Mouse (Mus musculus): Measurements from ENCODE around the gene Sync. TPM values are rescaled to one million over a fixed set of nuclear protein-coding genes. Genes with fewer than 3 reads are reported as not detected.

The Sync gene
- polyA plus RNA-seq, 1 experiment from 2014 or later: 1.7 TPM

- no peaks in the 10 kb centered on the region for H3K9me3 ChIP-seq (ENCODE audit: control insufficient read depth, low read depth, low read length)
- 0 out of 2 replicates have a peak, but pooled peaks cover 3% of the 10 kb centered on the region for H3K4me1 ChIP-seq (ENCODE audit: control insufficient read depth, insufficient read depth, low read length)
- no peak overlapping the region for H3K9ac ChIP-seq (replicated peaks; ENCODE audit: low read depth, low read length)
- H3K4me3 ChIP-seq (ENCODE audit: low read depth, low read length): no peak overlapping the region
- no peak for ATAC-seq (ENCODE audit: insufficient number of reproducible peaks, insufficient read depth, low FRiP score, low read depth)
- no peaks in the 10 kb centered on the region for H3K27me3 ChIP-seq (ENCODE audit: control insufficient read depth, insufficient read depth, low read length)
- peaks cover 66% of the 10 kb centered on the region for H3K36me3 ChIP-seq (ENCODE audit: control insufficient read depth, insufficient read depth, low read length)
- no peak overlapping the region for H3K4me2 ChIP-seq (replicated peaks; ENCODE audit: low read depth, low read length)
- WGBS: 74% methylated on average over 1 of the region's 1 CpGs
- no peak overlapping the region for H3K27ac ChIP-seq (ENCODE audit: low read length)
These were observed 37.3 kb downstream of the Sync start for GRCm38 (mm10) chr4:129324756-129325155.

- H3K4me2 ChIP-seq (replicated peaks; ENCODE audit: low read depth, low read length): no peak overlapping the region
- no peak overlapping the region for H3K27ac ChIP-seq (ENCODE audit: low read length)
- H3K36me3 ChIP-seq (ENCODE audit: control insufficient read depth, insufficient read depth, low read length): peaks cover 61% of the 10 kb centered on the region
- H3K9me3 ChIP-seq (ENCODE audit: control insufficient read depth, low read depth, low read length): no peaks in the 10 kb centered on the region
- no peak overlapping the region for H3K9ac ChIP-seq (replicated peaks; ENCODE audit: low read depth, low read length)
- 0 out of 2 replicates have a peak, but pooled peaks cover 3% of the 10 kb centered on the region for H3K4me1 ChIP-seq (ENCODE audit: control insufficient read depth, insufficient read depth, low read length)
- 47% methylated on average over 1 of the region's 1 CpGs for WGBS
- H3K4me3 ChIP-seq (ENCODE audit: low read depth, low read length): no peak overlapping the region
- no peak for ATAC-seq (ENCODE audit: insufficient number of reproducible peaks, insufficient read depth, low FRiP score, low read depth)
- no peaks in the 10 kb centered on the region for H3K27me3 ChIP-seq (ENCODE audit: control insufficient read depth, insufficient read depth, low read length)
These were observed 38.8 kb downstream of the Sync start for GRCm38 (mm10) chr4:129326191-129326590.

GRCm38 (mm10) chr4:129332846-129333245 is 45.4 kb downstream of the Sync start:
- H3K36me3 ChIP-seq (ENCODE audit: control insufficient read depth, insufficient read depth, low read length): peaks cover 35% of the 10 kb centered on the region
- H3K4me1 ChIP-seq (ENCODE audit: control insufficient read depth, insufficient read depth, low read length): peaks cover 14% of the 10 kb centered on the region
- no peak overlapping the region for H3K27ac ChIP-seq (ENCODE audit: low read length)
- no peak overlapping the region for H3K9ac ChIP-seq (replicated peaks; ENCODE audit: low read depth, low read length)
- peak overlapping the region; percentile 96; the same call in 1 of the 2 replicates for H3K4me3 ChIP-seq (ENCODE audit: low read depth, low read length)
- peak overlapping the region; percentile 60 for H3K4me2 ChIP-seq (replicated peaks; ENCODE audit: low read depth, low read length)
- H3K9me3 ChIP-seq (ENCODE audit: control insufficient read depth, low read depth, low read length): no peaks in the 10 kb centered on the region
- no peak for ATAC-seq (ENCODE audit: insufficient number of reproducible peaks, insufficient read depth, low FRiP score, low read depth)
- 32% methylated on average over 1 of the region's 1 CpGs for WGBS
- no peaks in the 10 kb centered on the region for H3K27me3 ChIP-seq (ENCODE audit: control insufficient read depth, insufficient read depth, low read length)

- ATAC-seq (ENCODE audit: insufficient number of reproducible peaks, insufficient read depth, low FRiP score, low read depth): no peak
- Histone ChIP-seq H3K27ac (ENCODE audit: low read length) (peak overlapping the region; percentile 98), H3K9me3 (ENCODE audit: control insufficient read depth, low read depth, low read length) (no peaks in the 10 kb centered on the region), H3K9ac (replicated peaks; ENCODE audit: low read depth, low read length) (peak overlapping the region; percentile 87), H3K36me3 (ENCODE audit: control insufficient read depth, insufficient read depth, low read length) (peaks cover 22% of the 10 kb centered on the region; the same call in 1 of the 2 replicates), H3K4me3 (ENCODE audit: low read depth, low read length) (peak overlapping the region; percentile 96), H3K4me1 (ENCODE audit: control insufficient read depth, insufficient read depth, low read length) (peaks cover 14% of the 10 kb centered on the region), H3K27me3 (ENCODE audit: control insufficient read depth, insufficient read depth, low read length) (no peaks in the 10 kb centered on the region), H3K4me2 (replicated peaks; ENCODE audit: low read depth, low read length) (peak overlapping the region; percentile 60)
- WGBS: 0% methylated on average over 62 of the region's 62 CpGs
These were observed 47.3 kb downstream of the Sync start for GRCm38 (mm10) chr4:129334677-129335215.

GRCm38 (mm10) chr4:129335216-129336074 is 48.0 kb downstream of the Sync start, which contains the start of the genes Rbbp4 and Zbtb8os:
Gene Rbbp4 (minus strand): TSS chr4:129335370.
Gene Zbtb8os (plus strand): TSS chr4:129335695.
- peak within 1 kb of the TSS; percentile 99 for H3K27ac ChIP-seq (ENCODE audit: low read length)
- peak within 1 kb of the TSS; percentile 74 for H3K4me2 ChIP-seq (replicated peaks; ENCODE audit: low read depth, low read length)
- H3K9me3 ChIP-seq (ENCODE audit: control insufficient read depth, low read depth, low read length): no peaks in the 10 kb centered on the region
- no peaks in the 10 kb centered on the region for H3K27me3 ChIP-seq (ENCODE audit: control insufficient read depth, insufficient read depth, low read length)
- peaks cover 14% of the 10 kb centered on the region for H3K4me1 ChIP-seq (ENCODE audit: control insufficient read depth, insufficient read depth, low read length)
- peak within 1 kb of the TSS; percentile 96 for H3K4me3 ChIP-seq (ENCODE audit: low read depth, low read length)
- peaks cover 19% of the 10 kb centered on the region; the same call in 1 of the 2 replicates for H3K36me3 ChIP-seq (ENCODE audit: control insufficient read depth, insufficient read depth, low read length)
- ATAC-seq (ENCODE audit: insufficient number of reproducible peaks, insufficient read depth, low FRiP score, low read depth): peak; percentile 98
- WGBS: under 1% methylated on average over 68 of the region's 73 CpGs
- peak within 1 kb of the TSS; percentile 87 for H3K9ac ChIP-seq (replicated peaks; ENCODE audit: low read depth, low read length)

- H3K9me3 ChIP-seq (ENCODE audit: control insufficient read depth, low read depth, low read length): no peaks in the 10 kb centered on the region
- peak overlapping the region; percentile 74 for H3K4me2 ChIP-seq (replicated peaks; ENCODE audit: low read depth, low read length)
- H3K4me1 ChIP-seq (ENCODE audit: control insufficient read depth, insufficient read depth, low read length): peaks cover 14% of the 10 kb centered on the region
- ATAC-seq (ENCODE audit: insufficient number of reproducible peaks, insufficient read depth, low FRiP score, low read depth): no peak
- WGBS: 44% methylated on average over 14 of the region's 14 CpGs
- peak overlapping the region; percentile 96 for H3K4me3 ChIP-seq (ENCODE audit: low read depth, low read length)
- H3K27ac ChIP-seq (ENCODE audit: low read length): peak overlapping the region; percentile 99
- H3K27me3 ChIP-seq (ENCODE audit: control insufficient read depth, insufficient read depth, low read length): no peaks in the 10 kb centered on the region
- H3K36me3 ChIP-seq (ENCODE audit: control insufficient read depth, insufficient read depth, low read length): peaks cover 15% of the 10 kb centered on the region; the same call in 1 of the 2 replicates
- peak overlapping the region; percentile 37; the same call in 1 of the 2 replicates for H3K9ac ChIP-seq (replicated peaks; ENCODE audit: low read depth, low read length)
These were observed 48.9 kb downstream of the Sync start for GRCm38 (mm10) chr4:129336291-129336690.

GRCm38 (mm10) chr4:129339743-129340142 is 52.3 kb downstream of the Sync start:
- H3K27ac ChIP-seq (ENCODE audit: low read length): no peak overlapping the region
- no peak overlapping the region for H3K9ac ChIP-seq (replicated peaks; ENCODE audit: low read depth, low read length)
- H3K36me3 ChIP-seq (ENCODE audit: control insufficient read depth, insufficient read depth, low read length): peaks cover 19% of the 10 kb centered on the region
- ATAC-seq (ENCODE audit: insufficient number of reproducible peaks, insufficient read depth, low FRiP score, low read depth): no peak
- no peaks in the 10 kb centered on the region for H3K4me1 ChIP-seq (ENCODE audit: control insufficient read depth, insufficient read depth, low read length)
- no peaks in the 10 kb centered on the region for H3K27me3 ChIP-seq (ENCODE audit: control insufficient read depth, insufficient read depth, low read length)
- H3K4me2 ChIP-seq (replicated peaks; ENCODE audit: low read depth, low read length): no peak overlapping the region
- H3K4me3 ChIP-seq (ENCODE audit: low read depth, low read length): no peak overlapping the region
- no peaks in the 10 kb centered on the region for H3K9me3 ChIP-seq (ENCODE audit: control insufficient read depth, low read depth, low read length)
- 89% methylated on average over 3 of the region's 3 CpGs for WGBS

GRCm38 (mm10) chr4:129341888-129342287 is 54.5 kb downstream of the Sync start:
- Histone ChIP-seq H3K9ac (replicated peaks; ENCODE audit: low read depth, low read length) (no peak overlapping the region), H3K4me2 (replicated peaks; ENCODE audit: low read depth, low read length) (no peak overlapping the region), H3K4me3 (ENCODE audit: low read depth, low read length) (no peak overlapping the region), H3K27me3 (ENCODE audit: control insufficient read depth, insufficient read depth, low read length) (no peaks in the 10 kb centered on the region), H3K27ac (ENCODE audit: low read length) (no peak overlapping the region), H3K9me3 (ENCODE audit: control insufficient read depth, low read depth, low read length) (no peaks in the 10 kb centered on the region), H3K4me1 (ENCODE audit: control insufficient read depth, insufficient read depth, low read length) (no peaks in the 10 kb centered on the region), H3K36me3 (ENCODE audit: control insufficient read depth, insufficient read depth, low read length) (peaks cover 19% of the 10 kb centered on the region)
- no peak for ATAC-seq (ENCODE audit: insufficient number of reproducible peaks, insufficient read depth, low FRiP score, low read depth)
- 96% methylated on average over 1 of the region's 1 CpGs for WGBS

Measured in stomach, embryonic 14.5 days (tissue).